Mouse (Mus musculus) G1E-ER4 (cell line): ENCODE data around the gene Smug1. TPM values are rescaled to one million over a fixed set of nuclear protein-coding genes. Genes with fewer than 3 reads are reported as not detected.

ENCODE experiments used
- GATA1 ChIP-seq: IDR thresholded peaks from one replicate; pipeline ENCODE4 v1.8.0; 2012; ENCODE audit warnings: low read length, inconsistent platforms
- polyA plus RNA-seq: library from polyadenylated mRNA; stranded (reverse); fragments of >175 nt; gene quantifications from 2 replicates; pipeline ENCODE4 v1.2.3, GENCODE M21; 2012

Gene Smug1
- 5.6 and 6.0 TPM in 2 replicates for polyA plus RNA-seq

- TF ChIP-seq GATA1: no peak
These were observed at the start of gene Smug1 for GRCm38 (mm10) chr15:103167042-103167615. Gene Smug1, minus strand, starts transcription at chr15:103167092.

GRCm38 (mm10) chr15:103216052-103216451 lies 49.2 kb upstream of the Smug1 start:
- TF ChIP-seq GATA1: no peak

DNA sequence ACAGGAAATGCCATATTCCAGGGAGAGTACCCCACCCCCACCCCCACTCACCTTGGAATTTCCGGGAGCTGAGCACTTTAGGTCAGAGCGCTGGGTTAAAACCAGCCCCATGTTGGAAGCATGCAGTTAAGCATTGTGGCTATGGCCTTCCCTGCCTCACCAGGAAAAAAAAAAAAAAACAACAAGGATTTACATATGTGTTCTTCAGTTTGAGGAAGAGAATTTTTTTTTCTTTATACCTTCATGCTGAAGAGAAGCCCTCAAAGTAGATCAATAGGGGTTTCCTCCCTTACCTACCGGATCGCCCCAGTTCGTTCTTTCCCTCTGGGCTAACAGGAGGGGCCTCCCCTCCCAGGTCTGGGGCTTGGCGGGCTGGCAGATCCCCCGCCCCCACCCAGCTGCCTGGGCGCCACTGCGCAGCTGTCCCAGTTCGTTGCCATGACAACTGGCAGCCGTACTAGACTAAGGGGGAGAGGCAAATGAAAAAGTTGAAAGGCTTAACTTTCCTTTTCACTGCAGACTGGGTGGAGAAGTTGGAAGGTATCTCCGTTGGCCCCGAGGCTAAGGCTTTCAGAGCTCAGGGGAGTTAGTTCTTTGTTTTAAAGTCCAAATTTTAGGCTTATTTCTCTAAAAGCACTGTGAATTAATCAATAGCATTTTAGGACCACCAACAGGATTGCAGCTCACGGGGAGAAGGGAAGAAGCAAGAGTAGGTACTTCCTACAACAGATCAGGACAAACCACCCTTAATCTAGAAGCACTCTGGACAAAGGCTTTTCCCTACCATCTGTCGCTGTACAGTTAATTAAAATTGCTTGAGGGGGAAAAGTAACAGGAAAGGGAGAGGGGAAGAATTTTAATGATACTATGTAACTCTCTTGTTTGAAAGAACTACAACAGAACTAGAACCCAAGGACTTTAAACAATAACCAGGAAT lies 48.3 kb upstream of the Smug1 start:
- TF ChIP-seq GATA1: no peak

GRCm38 (mm10) chr15:103214149-103214548 lies 47.3 kb upstream of the Smug1 start:
- no peak for TF ChIP-seq GATA1

DNA sequence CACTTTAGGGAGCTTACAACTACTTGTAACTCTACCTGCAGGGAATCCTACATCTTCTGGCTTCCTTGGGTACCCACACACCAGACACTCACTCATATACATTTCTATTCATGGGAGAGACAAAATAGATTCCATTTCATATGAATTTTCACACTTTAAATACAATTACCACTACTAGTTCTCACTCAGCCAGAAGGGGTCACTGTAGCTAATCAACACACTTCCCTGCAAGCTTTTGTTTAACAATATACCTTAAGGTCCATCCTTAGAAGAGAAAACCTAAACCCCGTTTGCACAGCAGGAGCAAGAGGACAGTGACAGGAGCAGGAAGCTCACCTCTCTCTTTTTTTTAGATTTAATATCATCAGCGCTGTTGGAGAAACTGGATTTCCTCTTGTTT lies 38.3 kb upstream of the Smug1 start:
- TF ChIP-seq GATA1: no peak

- no peak for TF ChIP-seq GATA1
These were observed 35.3 kb upstream of the Smug1 start for GRCm38 (mm10) chr15:103202088-103202793.

DNA sequence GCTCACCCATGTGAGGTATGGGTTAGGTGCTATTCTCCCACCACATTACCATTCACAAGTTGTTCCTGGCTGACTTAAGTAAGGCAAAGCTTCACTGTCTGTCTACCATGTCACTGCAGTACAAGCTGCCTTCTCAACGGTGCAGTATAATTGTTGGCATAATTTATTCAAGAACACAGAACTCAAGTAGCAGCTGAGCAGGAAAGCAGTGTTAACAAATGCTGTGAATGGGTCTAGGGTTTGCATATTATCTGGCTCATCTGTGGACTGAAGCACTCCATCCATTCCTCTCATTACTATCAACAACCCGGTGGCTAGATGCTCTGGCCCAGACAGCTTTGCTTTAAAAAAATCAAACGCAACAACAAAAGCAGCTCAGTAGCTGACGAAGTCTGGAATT lies 30.9 kb upstream of the Smug1 start:
- TF ChIP-seq GATA1: no peak

DNA sequence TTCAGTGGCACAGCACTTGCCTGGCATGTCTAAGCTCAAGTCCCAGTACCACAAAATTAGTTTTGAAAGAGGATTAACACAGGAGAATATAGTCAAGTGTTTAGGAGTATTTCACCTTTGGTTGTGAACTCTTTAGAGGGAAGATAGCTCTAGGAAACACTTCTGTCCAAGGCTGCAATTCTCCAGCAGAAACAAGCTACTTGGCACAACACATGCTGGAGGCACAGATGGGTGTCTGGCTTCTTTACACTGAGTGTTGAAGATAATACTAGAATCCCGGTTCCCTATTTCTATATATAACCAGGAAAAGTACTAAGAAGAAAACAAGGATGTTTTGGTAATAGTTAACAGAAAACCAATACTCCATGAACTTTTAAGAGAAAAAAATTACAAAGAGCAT lies 29.9 kb upstream of the Smug1 start:
- no peak for TF ChIP-seq GATA1

- TF ChIP-seq GATA1: no peak
These were observed 26.7 kb upstream of the Smug1 start for GRCm38 (mm10) chr15:103193606-103194005.

GRCm38 (mm10) chr15:103190531-103191462 lies 23.9 kb upstream of the Smug1 start:
- TF ChIP-seq GATA1: no peak

GRCm38 (mm10) chr15:103190083-103190482 lies 23.2 kb upstream of the Smug1 start:
- TF ChIP-seq GATA1: no peak

- no peak for TF ChIP-seq GATA1
These were observed 20.9 kb upstream of the Smug1 start for GRCm38 (mm10) chr15:103187803-103188202.

DNA sequence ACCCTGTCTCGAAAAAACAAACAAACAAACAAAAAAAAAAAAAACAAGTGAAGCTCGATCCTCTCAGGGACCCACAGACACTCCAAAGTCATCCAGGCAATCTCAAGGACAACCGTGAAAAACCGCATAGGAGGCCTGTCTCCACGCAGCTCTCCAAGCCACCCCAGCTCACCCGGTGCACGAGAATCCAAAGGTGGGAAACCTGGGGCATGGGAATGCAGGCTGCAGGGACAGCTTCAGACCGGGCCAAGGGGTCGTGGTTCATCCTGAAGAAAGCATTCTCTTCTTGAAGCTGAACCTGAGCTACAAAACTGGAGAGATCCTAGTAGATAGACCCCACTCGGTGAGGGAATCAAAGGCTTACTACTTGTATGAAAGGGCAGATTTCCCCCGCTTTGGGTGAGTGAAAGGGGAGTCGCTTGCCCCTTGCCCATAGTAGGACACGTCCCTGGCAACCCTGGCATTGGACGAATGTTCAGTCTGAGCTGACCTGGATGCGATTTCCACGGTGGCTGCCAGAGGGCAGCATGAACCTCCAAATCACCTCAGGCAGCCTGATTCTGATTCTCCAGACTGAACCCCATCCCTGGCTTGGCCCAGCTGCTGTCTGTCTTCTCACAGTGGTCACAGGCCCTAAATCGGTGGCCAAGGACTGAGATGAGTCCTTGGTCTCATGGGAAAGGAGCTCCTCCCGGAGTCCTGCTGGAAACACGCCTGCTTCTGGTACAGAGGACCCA lies 18.7 kb upstream of the Smug1 start:
- no peak for TF ChIP-seq GATA1
